Mouse (Mus musculus): ENCODE measurements around the gene Strn4.
A peak's percentile ranks its signal among the peaks of the same experiment; 100 is the strongest.

GRCm38 (mm10) chr7:16781555-16781815, 34.2 kb upstream of the Strn4 start:
- TF ChIP-seq POLR2A (IDR thresholded peaks at IDR 0.05; ENCODE audit: control insufficient read depth in 1 of 2, insufficient read depth in 1 of 2, low read depth in 1 of 2, low read length in 2 of 2, poor library complexity in 1 of 2) (peak in 1 of 2 experiments; percentile 13; a peak in 1 of 4 replicates), EP300 (IDR thresholded peaks at IDR 0.05; ENCODE audit: low read depth in 1 of 2, low read length in 2 of 2) (no peak), MAX (IDR thresholded peaks at IDR 0.05; ENCODE audit: low read length) (no peak), POLR2AphosphoS5 (IDR thresholded peaks at IDR 0.05; ENCODE audit: borderline replicate concordance, low read depth, low read length) (no peak; the same call in 1 of the 2 replicates)
